Mouse (Mus musculus): ENCODE data around the gene Fpgs. TPM values are rescaled to one million over a fixed set of nuclear protein-coding genes. Genes with fewer than 3 reads are reported as not detected.

Gene Fpgs
- polyA plus RNA-seq, 1 experiment from 2014 or later = 22.7 TPM

GRCm38 (mm10) chr2:32737008-32737407 is 33.1 kb upstream of the Fpgs start:
- WGBS = 53% methylated on average over 6 of the region's 6 CpGs

GRCm38 (mm10) chr2:32736306-32736829 is 32.4 kb upstream of the Fpgs start:
- no peak overlapping the region for H3K9ac ChIP-seq
- no peak overlapping the region for H3K27ac ChIP-seq (replicated peaks)
- no peak overlapping the region for H3K4me2 ChIP-seq
- H3K27me3 ChIP-seq = no peaks in the 10 kb centered on the region
- peaks cover 8% of the 10 kb centered on the region; the same call in 1 of the 2 replicates for H3K4me1 ChIP-seq (replicated peaks)
- ATAC-seq (ENCODE audit: low FRiP score, low read depth) = no peak
- 47% methylated on average over 3 of the region's 3 CpGs for WGBS
- H3K4me3 ChIP-seq = no peak overlapping the region
- H3K36me3 ChIP-seq = no peaks in the 10 kb centered on the region
- H3K9me3 ChIP-seq = no peaks in the 10 kb centered on the region

More at GRCm38 (mm10) chr2:32737008-32737407, 33.1 kb upstream of the Fpgs start:
- Histone ChIP-seq H3K4me1 (replicated peaks) (peaks cover 8% of the 10 kb centered on the region; the same call in 1 of the 2 replicates), H3K9ac (no peak overlapping the region), H3K4me2 (no peak overlapping the region), H3K36me3 (no peaks in the 10 kb centered on the region), H3K4me3 (no peak overlapping the region), H3K27ac (replicated peaks) (no peak overlapping the region), H3K9me3 (no peaks in the 10 kb centered on the region), H3K27me3 (no peaks in the 10 kb centered on the region)
- ATAC-seq (ENCODE audit: low FRiP score, low read depth) = no peak

GRCm38 (mm10) chr2:32734933-32735332 is 31.0 kb upstream of the Fpgs start:
- no peak for ATAC-seq (ENCODE audit: low FRiP score, low read depth)
- H3K9ac ChIP-seq = no peak overlapping the region
- WGBS = 71% methylated on average over 4 of the region's 4 CpGs

GRCm38 (mm10) chr2:32734480-32734879 is 30.5 kb upstream of the Fpgs start:
- Histone ChIP-seq H3K4me1 (replicated peaks) (no peaks in the 10 kb centered on the region), H3K9ac (no peak overlapping the region), H3K27me3 (no peaks in the 10 kb centered on the region), H3K4me3 (no peak overlapping the region), H3K27ac (replicated peaks) (0 out of 2 replicates have a peak overlapping the region, but pooled peaks have one; percentile 22), H3K4me2 (no peak overlapping the region), H3K36me3 (no peaks in the 10 kb centered on the region), H3K9me3 (no peaks in the 10 kb centered on the region)
- no peak for ATAC-seq (ENCODE audit: low FRiP score, low read depth)
- 53% methylated on average over 4 of the region's 4 CpGs for WGBS

More at GRCm38 (mm10) chr2:32734933-32735332, 31.0 kb upstream of the Fpgs start:
- no peaks in the 10 kb centered on the region for H3K4me1 ChIP-seq (replicated peaks)
- no peak overlapping the region for H3K4me3 ChIP-seq
- no peaks in the 10 kb centered on the region for H3K36me3 ChIP-seq
- H3K27me3 ChIP-seq = no peaks in the 10 kb centered on the region
- no peaks in the 10 kb centered on the region for H3K9me3 ChIP-seq
- H3K27ac ChIP-seq (replicated peaks) = 0 out of 2 replicates have a peak overlapping the region, but pooled peaks have one; percentile 22
- H3K4me2 ChIP-seq = no peak overlapping the region

GRCm38 (mm10) chr2:32732695-32733094 is 28.8 kb upstream of the Fpgs start:
- ATAC-seq (ENCODE audit: low FRiP score, low read depth) = no peak
- H3K4me3 ChIP-seq = no peak overlapping the region

GRCm38 (mm10) chr2:32731911-32732310 is 28.0 kb upstream of the Fpgs start:
- H3K9ac ChIP-seq = no peak overlapping the region
- no peaks in the 10 kb centered on the region for H3K27me3 ChIP-seq
- H3K4me3 ChIP-seq = no peak overlapping the region
- no peak overlapping the region for H3K4me2 ChIP-seq
- H3K36me3 ChIP-seq = no peaks in the 10 kb centered on the region
- 77% methylated on average over 4 of the region's 4 CpGs for WGBS
- peaks cover 8% of the 10 kb centered on the region for H3K4me1 ChIP-seq (replicated peaks)
- ATAC-seq (ENCODE audit: low FRiP score, low read depth) = no peak
- H3K27ac ChIP-seq (replicated peaks) = peak overlapping the region; percentile 34; the same call in 1 of the 2 replicates
- no peaks in the 10 kb centered on the region for H3K9me3 ChIP-seq

More at GRCm38 (mm10) chr2:32732695-32733094, 28.8 kb upstream of the Fpgs start:
- no peak overlapping the region for H3K9ac ChIP-seq
- no peaks in the 10 kb centered on the region for H3K36me3 ChIP-seq
- H3K4me1 ChIP-seq (replicated peaks) = no peaks in the 10 kb centered on the region; the same call in 1 of the 2 replicates
- 79% methylated on average over 6 of the region's 6 CpGs for WGBS
- H3K27me3 ChIP-seq = no peaks in the 10 kb centered on the region
- no peaks in the 10 kb centered on the region for H3K9me3 ChIP-seq
- H3K27ac ChIP-seq (replicated peaks) = no peak overlapping the region
- H3K4me2 ChIP-seq = no peak overlapping the region

- no peak overlapping the region for H3K27ac ChIP-seq (replicated peaks)
- H3K4me2 ChIP-seq = no peak overlapping the region
Measured at GRCm38 (mm10) chr2:32730854-32731253, 26.9 kb upstream of the Fpgs start.

GRCm38 (mm10) chr2:32729547-32729946 is 25.6 kb upstream of the Fpgs start:
- Histone ChIP-seq H3K4me1 (replicated peaks) (peaks cover 8% of the 10 kb centered on the region), H3K9me3 (no peaks in the 10 kb centered on the region), H3K9ac (no peak overlapping the region), H3K4me2 (peak overlapping the region; percentile 1), H3K27me3 (no peaks in the 10 kb centered on the region), H3K36me3 (no peaks in the 10 kb centered on the region), H3K4me3 (no peak overlapping the region), H3K27ac (replicated peaks) (no peak overlapping the region)
- WGBS = 74% methylated on average over 4 of the region's 4 CpGs
- ATAC-seq (ENCODE audit: low FRiP score, low read depth) = no peak

More at GRCm38 (mm10) chr2:32730854-32731253, 26.9 kb upstream of the Fpgs start:
- Histone ChIP-seq H3K9ac (no peak overlapping the region), H3K36me3 (no peaks in the 10 kb centered on the region), H3K27me3 (no peaks in the 10 kb centered on the region), H3K4me3 (no peak overlapping the region), H3K4me1 (replicated peaks) (peaks cover 8% of the 10 kb centered on the region), H3K9me3 (no peaks in the 10 kb centered on the region)
- 49% methylated on average over 11 of the region's 11 CpGs for WGBS
- no peak for ATAC-seq (ENCODE audit: low FRiP score, low read depth)

GRCm38 (mm10) chr2:32728463-32728862 is 24.5 kb upstream of the Fpgs start:
- Histone ChIP-seq H3K9ac (no peak overlapping the region), H3K9me3 (no peaks in the 10 kb centered on the region), H3K36me3 (no peaks in the 10 kb centered on the region), H3K4me3 (peak overlapping the region; percentile 28), H3K4me2 (peak overlapping the region; percentile 53), H3K4me1 (replicated peaks) (peaks cover 8% of the 10 kb centered on the region), H3K27ac (replicated peaks) (0 out of 2 replicates have a peak overlapping the region, but pooled peaks have one; percentile 4), H3K27me3 (no peaks in the 10 kb centered on the region)
- WGBS = 58% methylated on average over 7 of the region's 7 CpGs
- ATAC-seq (ENCODE audit: low FRiP score, low read depth) = peak; percentile 10; the same call in 1 of the 2 replicates

GRCm38 (mm10) chr2:32727435-32727834 is 23.5 kb upstream of the Fpgs start:
- H3K9ac ChIP-seq = 0 out of 2 replicates have a peak overlapping the region, but pooled peaks have one; percentile 15
- peak; percentile 96 for ATAC-seq (ENCODE audit: low FRiP score, low read depth)
- H3K4me2 ChIP-seq = peak overlapping the region; percentile 53
- peak overlapping the region; percentile 28 for H3K4me3 ChIP-seq
- no peaks in the 10 kb centered on the region for H3K27me3 ChIP-seq
- H3K9me3 ChIP-seq = no peaks in the 10 kb centered on the region
- peaks cover 8% of the 10 kb centered on the region for H3K4me1 ChIP-seq (replicated peaks)
- H3K36me3 ChIP-seq = no peaks in the 10 kb centered on the region
- under 1% methylated on average over 16 of the region's 16 CpGs for WGBS
- peak overlapping the region; percentile 42; the same call in 1 of the 2 replicates for H3K27ac ChIP-seq (replicated peaks)

- Histone ChIP-seq H3K27me3 (no peaks in the 10 kb centered on the region), H3K9me3 (no peaks in the 10 kb centered on the region), H3K9ac (no peak overlapping the region), H3K36me3 (no peaks in the 10 kb centered on the region), H3K4me3 (no peak overlapping the region), H3K4me2 (no peak overlapping the region), H3K27ac (replicated peaks) (no peak overlapping the region), H3K4me1 (replicated peaks) (peaks cover 8% of the 10 kb centered on the region)
- WGBS = 81% methylated on average over 16 of the region's 16 CpGs
- no peak for ATAC-seq (ENCODE audit: low FRiP score, low read depth)
Measured at GRCm38 (mm10) chr2:32724832-32725790, 21.2 kb upstream of the Fpgs start.

GRCm38 (mm10) chr2:32724149-32724548 is 20.2 kb upstream of the Fpgs start:
- no peak for ATAC-seq (ENCODE audit: low FRiP score, low read depth)
- Histone ChIP-seq H3K27ac (replicated peaks) (no peak overlapping the region), H3K27me3 (no peaks in the 10 kb centered on the region), H3K4me2 (no peak overlapping the region), H3K9me3 (no peaks in the 10 kb centered on the region), H3K9ac (no peak overlapping the region), H3K36me3 (no peaks in the 10 kb centered on the region), H3K4me1 (replicated peaks) (peaks cover 8% of the 10 kb centered on the region), H3K4me3 (no peak overlapping the region)
- 81% methylated on average over 4 of the region's 4 CpGs for WGBS
